Mouse (Mus musculus): ENCODE data around the gene Krtcap2.

Gene Krtcap2

GRCm38 (mm10) chr3:89225918-89226317 lies 19.8 kb upstream of the Krtcap2 start:
- no peak for DNase-seq (ENCODE audit: low spot score)

- DNase-seq (ENCODE audit: low spot score) = no peak
Measured at GRCm38 (mm10) chr3:89226361-89226760, 19.4 kb upstream of the Krtcap2 start.

- no peak for DNase-seq (ENCODE audit: low spot score)
Measured at GRCm38 (mm10) chr3:89226900-89227299, 18.9 kb upstream of the Krtcap2 start, which contains the start of gene Mtx1. TSS of gene Mtx1 (minus strand) at chr3:89227088.

- DNase-seq (ENCODE audit: low spot score) = peak; percentile 87
Measured at GRCm38 (mm10) chr3:89227307-89228179, 18.2 kb upstream of the Krtcap2 start.

GRCm38 (mm10) chr3:89228180-89228549 lies 17.6 kb upstream of the Krtcap2 start:
- DNase-seq (ENCODE audit: low spot score) = peak; percentile 85

GRCm38 (mm10) chr3:89228836-89229235 lies 16.9 kb upstream of the Krtcap2 start, which contains the start of gene Muc1:
TSS of gene Muc1 (plus strand) at chr3:89229057.
- peak; percentile 34 for DNase-seq (ENCODE audit: low spot score)

- no peak for DNase-seq (ENCODE audit: low spot score)
Measured at GRCm38 (mm10) chr3:89229276-89229675, 16.5 kb upstream of the Krtcap2 start.

GRCm38 (mm10) chr3:89230561-89230960 lies 15.2 kb upstream of the Krtcap2 start:
- no peak for DNase-seq (ENCODE audit: low spot score)

GRCm38 (mm10) chr3:89231345-89231744 lies 14.4 kb upstream of the Krtcap2 start:
- no peak for DNase-seq (ENCODE audit: low spot score)

- no peak for DNase-seq (ENCODE audit: low spot score)
Measured at GRCm38 (mm10) chr3:89231772-89232275, 13.9 kb upstream of the Krtcap2 start.

GRCm38 (mm10) chr3:89232614-89233013 lies 13.2 kb upstream of the Krtcap2 start:
- DNase-seq (ENCODE audit: low spot score) = no peak

GRCm38 (mm10) chr3:89233562-89234110 lies 12.1 kb upstream of the Krtcap2 start:
- no peak for DNase-seq (ENCODE audit: low spot score)

GRCm38 (mm10) chr3:89236516-89236915 lies 9.2 kb upstream of the Krtcap2 start:
- DNase-seq (ENCODE audit: low spot score) = no peak

GRCm38 (mm10) chr3:89237682-89238081 lies 8.1 kb upstream of the Krtcap2 start:
- no peak for DNase-seq (ENCODE audit: low spot score)

- DNase-seq (ENCODE audit: low spot score) = no peak
Measured at GRCm38 (mm10) chr3:89238494-89238893, 7.3 kb upstream of the Krtcap2 start.

GRCm38 (mm10) chr3:89242331-89242895 lies 3.4 kb upstream of the Krtcap2 start:
- DNase-seq (ENCODE audit: low spot score) = peak; percentile 47

- DNase-seq (ENCODE audit: low spot score) = no peak
Measured at GRCm38 (mm10) chr3:89243609-89244008, 2.2 kb upstream of the Krtcap2 start.

- no peak for DNase-seq (ENCODE audit: low spot score)
Measured at GRCm38 (mm10) chr3:89244158-89244981, 1.4 kb upstream of the Krtcap2 start.

GRCm38 (mm10) chr3:89244982-89245687 lies 631 bp upstream of the Krtcap2 start:
- no peak for DNase-seq (ENCODE audit: low spot score)

- peak; percentile 89 for DNase-seq (ENCODE audit: low spot score)
Measured at GRCm38 (mm10) chr3:89246261-89247100, 715 bp downstream of the Krtcap2 start, which contains the start of gene Trim46. TSS of gene Trim46 (minus strand) at chr3:89246309.

All from testis, postnatal 14 days (tissue).